Comparison of ENCODE assay signal across 9 mouse cellular contexts in genomic region chr10:80396822-80397523, GRCm38 (mm10). TPM values are rescaled to one million over a fixed set of nuclear protein-coding genes. Genes with fewer than 3 reads are reported as not detected.
DNase-seq lines count a peak whose midpoint lies in the region; ATAC-seq and TF ChIP-seq lines count a peak whose summit lies in the region.
"Had no signal": no experiment of that assay in that cellular context is flagged by ENCODE, and none has a peak within 500 bp of the region (broad histone marks: within the 10 kb centered on the region; RNA-seq: fewer than 3 reads in every experiment).

No protein-coding gene starts in this region.

- TF ChIP-seq POLR2A in limb, embryonic 14.5 days (IDR thresholded peaks at IDR 0.05; ENCODE audit: borderline replicate concordance, extremely low read depth, insufficient read depth, insufficient read length), result no peak

- WGBS in lung, embryonic 16.5 days, result 83% methylated on average over 11 of the region's 11 CpGs
- 91% methylated on average over 11 of the region's 11 CpGs for WGBS in forebrain, embryonic 11.5 days
- 87% methylated on average over 11 of the region's 11 CpGs for WGBS in limb, embryonic 14.5 days
- WGBS in stomach, embryonic 16.5 days, result 80% methylated on average over 11 of the region's 11 CpGs

- no peak for ATAC-seq in lung, embryonic 16.5 days (ENCODE audit: low read depth)
- no peak for ATAC-seq in forebrain, embryonic 11.5 days (replicated peaks; ENCODE audit: low FRiP score)
- ATAC-seq in limb, embryonic 14.5 days (ENCODE audit: low FRiP score, low read depth), result no peak
- ATAC-seq in stomach, embryonic 16.5 days (ENCODE audit: insufficient read depth, low FRiP score), result no peak

- H3K4me3 ChIP-seq in lung, embryonic 16.5 days (ENCODE audit: low read length), result peak overlapping the region; percentile 83
- peak overlapping the region; percentile 79 for H3K4me3 ChIP-seq in forebrain, embryonic 11.5 days (ENCODE audit: low read depth, low read length)
- H3K4me3 ChIP-seq in limb, embryonic 14.5 days (replicated peaks; ENCODE audit: low read length), result peak overlapping the region; percentile 83; the same call in 1 of the 2 replicates
- H3K4me3 ChIP-seq in stomach, embryonic 16.5 days (replicated peaks; ENCODE audit: low read length), result peak overlapping the region; percentile 81

- peak overlapping the region; percentile 94 for H3K9ac ChIP-seq in lung, embryonic 16.5 days (ENCODE audit: low read length)
- H3K9ac ChIP-seq in forebrain, embryonic 11.5 days (ENCODE audit: low read length), result peak overlapping the region; percentile 97
- H3K9ac ChIP-seq in limb, embryonic 14.5 days (ENCODE audit: low read depth, low read length, severe bottlenecking), result 0 out of 2 replicates have a peak overlapping the region, but pooled peaks have one; percentile 93
- H3K9ac ChIP-seq in stomach, embryonic 16.5 days (ENCODE audit: low read length), result peak overlapping the region; percentile 94

- H3K36me3 ChIP-seq in lung, embryonic 16.5 days (ENCODE audit: control insufficient read depth, insufficient read depth, low read length), result peaks cover 35% of the 10 kb centered on the region
- peaks cover 25% of the 10 kb centered on the region for H3K36me3 ChIP-seq in forebrain, embryonic 11.5 days (ENCODE audit: control insufficient read depth, insufficient read depth, low read length)
- H3K36me3 ChIP-seq in limb, embryonic 14.5 days (ENCODE audit: control insufficient read depth, insufficient read depth, low read length), result peaks cover 66% of the 10 kb centered on the region
- peaks cover 31% of the 10 kb centered on the region for H3K36me3 ChIP-seq in stomach, embryonic 16.5 days (ENCODE audit: control insufficient read depth, insufficient read depth, low read length)

- DNase-seq in lung, postnatal 36 days, result no peak
- DNase-seq in forebrain, embryonic 11.5 days (ENCODE audit: low spot score), result no peak
- DNase-seq in limb, embryonic 14.5 days (ENCODE audit: low spot score), result no peak
- no peak for DNase-seq in retina, postnatal 1 day
- DNase-seq in layer of hippocampus, adult 9-11 months, result no peak
- DNase-seq: adrenal gland, postnatal 14 days; right cerebral cortex, postnatal 25 days had no signal

- no peaks in the 10 kb centered on the region for H3K9me3 ChIP-seq in lung, embryonic 16.5 days (ENCODE audit: control insufficient read depth, low read length)
- H3K9me3 ChIP-seq in forebrain, embryonic 11.5 days (ENCODE audit: control insufficient read depth, low read length), result no peaks in the 10 kb centered on the region
- H3K9me3 ChIP-seq in limb, embryonic 14.5 days (ENCODE audit: control insufficient read depth, low read length), result no peaks in the 10 kb centered on the region
- H3K9me3 ChIP-seq in stomach, embryonic 16.5 days (replicated peaks; ENCODE audit: control insufficient read depth, low read length), result no peaks in the 10 kb centered on the region

- no peaks in the 10 kb centered on the region for H3K27me3 ChIP-seq in lung, embryonic 16.5 days (ENCODE audit: control insufficient read depth, insufficient read depth, low read depth, low read length)
- no peaks in the 10 kb centered on the region for H3K27me3 ChIP-seq in forebrain, embryonic 11.5 days (ENCODE audit: control insufficient read depth, insufficient read depth, low read length)
- no peaks in the 10 kb centered on the region for H3K27me3 ChIP-seq in limb, embryonic 14.5 days (ENCODE audit: control insufficient read depth, insufficient read depth, low read length)
- H3K27me3 ChIP-seq in stomach, embryonic 16.5 days (ENCODE audit: control insufficient read depth, insufficient read depth, low read length), result no peaks in the 10 kb centered on the region

- peak overlapping the region; percentile 94 for H3K4me2 ChIP-seq in lung, embryonic 16.5 days (ENCODE audit: low read depth, low read length)
- H3K4me2 ChIP-seq in forebrain, embryonic 11.5 days (ENCODE audit: low read depth, low read length, severe bottlenecking), result peak overlapping the region; percentile 64; the same call in 1 of the 2 replicates
- peak overlapping the region; percentile 77 for H3K4me2 ChIP-seq in limb, embryonic 14.5 days (replicated peaks; ENCODE audit: low read depth, low read length, severe bottlenecking)
- H3K4me2 ChIP-seq in stomach, embryonic 16.5 days (ENCODE audit: low read depth, low read length), result peak overlapping the region; percentile 95

- H3K4me1 ChIP-seq in lung, embryonic 16.5 days (replicated peaks; ENCODE audit: control insufficient read depth, insufficient read depth, low read length), result peaks cover 24% of the 10 kb centered on the region
- H3K4me1 ChIP-seq in forebrain, embryonic 11.5 days (replicated peaks; ENCODE audit: control insufficient read depth, insufficient read depth, low read length), result peaks cover 17% of the 10 kb centered on the region
- peaks cover 19% of the 10 kb centered on the region for H3K4me1 ChIP-seq in limb, embryonic 14.5 days (ENCODE audit: control insufficient read depth, insufficient read depth, low read length)
- peaks cover 20% of the 10 kb centered on the region for H3K4me1 ChIP-seq in stomach, embryonic 16.5 days (ENCODE audit: control insufficient read depth, insufficient read depth, low read length)

- H3K27ac ChIP-seq in lung, embryonic 16.5 days (ENCODE audit: low read length), result 0 out of 2 replicates have a peak overlapping the region, but pooled peaks have one; percentile 99
- H3K27ac ChIP-seq in forebrain, embryonic 11.5 days (ENCODE audit: low read depth, low read length), result peak overlapping the region; percentile 98; the same call in 1 of the 2 replicates
- no peak overlapping the region for H3K27ac ChIP-seq in limb, embryonic 14.5 days (replicated peaks; ENCODE audit: low read depth, low read length)
- peak overlapping the region; percentile 100 for H3K27ac ChIP-seq in stomach, embryonic 16.5 days (ENCODE audit: low read length)

RNA-seq across cellular contexts. Expression of gene Mbd3, which starts 2.4 kb away (rescaled TPM):
- polyA plus RNA-seq in lung, embryonic 16.5 days (2015; fragmentation: Nextera tagmentation; extraction: Ambion mirVana), result 192 and 204 TPM in 2 replicates
- 276 and 322 TPM in 2 replicates for polyA plus RNA-seq in forebrain, embryonic 11.5 days (2014; fragmentation: Nextera tagmentation; extraction: Ambion mirVana)
- 267 and 270 TPM in 2 replicates for polyA plus RNA-seq in limb, embryonic 14.5 days (2012; rRNA removed)
- polyA plus RNA-seq in limb, embryonic 14.5 days (2014; fragmentation: Nextera tagmentation; extraction: Ambion mirVana), result 196 and 214 TPM in 2 replicates
- polyA plus RNA-seq in stomach, embryonic 16.5 days (2015; fragmentation: Nextera tagmentation; extraction: Ambion mirVana), result 131 and 139 TPM in 2 replicates

RNA-seq across cellular contexts. Expression of gene Mex3d, which starts 9.5 kb away (rescaled TPM):
- 4.4 and 4.5 TPM in 2 replicates for polyA plus RNA-seq in lung, embryonic 16.5 days (2015; fragmentation: Nextera tagmentation; extraction: Ambion mirVana)
- polyA plus RNA-seq in forebrain, embryonic 11.5 days (2014; fragmentation: Nextera tagmentation; extraction: Ambion mirVana), result 13.3 and 15.9 TPM in 2 replicates
- 44.0 and 60.0 TPM in 2 replicates for polyA plus RNA-seq in limb, embryonic 14.5 days (2012; rRNA removed)
- 8.2 and 9.0 TPM in 2 replicates for polyA plus RNA-seq in limb, embryonic 14.5 days (2014; fragmentation: Nextera tagmentation; extraction: Ambion mirVana)
- 3.0 and 4.1 TPM in 2 replicates for polyA plus RNA-seq in stomach, embryonic 16.5 days (2015; fragmentation: Nextera tagmentation; extraction: Ambion mirVana)

RNA-seq across cellular contexts. Expression of gene Uqcr11, which starts 9.7 kb away (rescaled TPM):
- polyA plus RNA-seq in lung, embryonic 16.5 days (2015; fragmentation: Nextera tagmentation; extraction: Ambion mirVana), result 618 and 673 TPM in 2 replicates
- polyA plus RNA-seq in forebrain, embryonic 11.5 days (2014; fragmentation: Nextera tagmentation; extraction: Ambion mirVana), result 430 and 504 TPM in 2 replicates
- 572 and 718 TPM in 2 replicates for polyA plus RNA-seq in limb, embryonic 14.5 days (2012; rRNA removed)
- polyA plus RNA-seq in limb, embryonic 14.5 days (2014; fragmentation: Nextera tagmentation; extraction: Ambion mirVana), result 617 and 707 TPM in 2 replicates
- polyA plus RNA-seq in stomach, embryonic 16.5 days (2015; fragmentation: Nextera tagmentation; extraction: Ambion mirVana), result 669 and 707 TPM in 2 replicates

RNA-seq across cellular contexts. Expression of gene Tcf3, which starts 36.5 kb away (rescaled TPM):
- 81.0 and 82.4 TPM in 2 replicates for polyA plus RNA-seq in lung, embryonic 16.5 days (2015; fragmentation: Nextera tagmentation; extraction: Ambion mirVana)
- polyA plus RNA-seq in forebrain, embryonic 11.5 days (2014; fragmentation: Nextera tagmentation; extraction: Ambion mirVana), result 237 and 256 TPM in 2 replicates
- polyA plus RNA-seq in limb, embryonic 14.5 days (2012; rRNA removed), result 191 and 260 TPM in 2 replicates
- 129 and 147 TPM in 2 replicates for polyA plus RNA-seq in limb, embryonic 14.5 days (2014; fragmentation: Nextera tagmentation; extraction: Ambion mirVana)
- polyA plus RNA-seq in stomach, embryonic 16.5 days (2015; fragmentation: Nextera tagmentation; extraction: Ambion mirVana), result 46.1 and 57.9 TPM in 2 replicates

RNA-seq across cellular contexts. Expression of gene Plk5, which starts 40.7 kb away (rescaled TPM):
- 0.48 and 0.52 TPM in 2 replicates for polyA plus RNA-seq in lung, embryonic 16.5 days (2015; fragmentation: Nextera tagmentation; extraction: Ambion mirVana)
- polyA plus RNA-seq in forebrain, embryonic 11.5 days (2014; fragmentation: Nextera tagmentation; extraction: Ambion mirVana), result 0.36 and 0.87 TPM in 2 replicates
- polyA plus RNA-seq in limb, embryonic 14.5 days (2012; rRNA removed), result 1.8 and 1.9 TPM in 2 replicates
- 0.48 and 0.88 TPM in 2 replicates for polyA plus RNA-seq in limb, embryonic 14.5 days (2014; fragmentation: Nextera tagmentation; extraction: Ambion mirVana)
- 0.14 and 0.61 TPM in 2 replicates for polyA plus RNA-seq in stomach, embryonic 16.5 days (2015; fragmentation: Nextera tagmentation; extraction: Ambion mirVana)
